Mouse (Mus musculus) T-cell, adult 66 days (primary cell): ENCODE results near the gene Gm3002. TPM values are rescaled to one million over a fixed set of nuclear protein-coding genes. Genes with fewer than 3 reads are reported as not detected.

Experiments
- total RNA-seq, 2 experiments: library from RNA; stranded (reverse); gene quantifications; 3 replicates in 1 of 2; 4 replicates in 1 of 2; pipeline ENCODE4 v1.2.4; 2023

Gm3002 gene
- not detected for total RNA-seq

DNA sequence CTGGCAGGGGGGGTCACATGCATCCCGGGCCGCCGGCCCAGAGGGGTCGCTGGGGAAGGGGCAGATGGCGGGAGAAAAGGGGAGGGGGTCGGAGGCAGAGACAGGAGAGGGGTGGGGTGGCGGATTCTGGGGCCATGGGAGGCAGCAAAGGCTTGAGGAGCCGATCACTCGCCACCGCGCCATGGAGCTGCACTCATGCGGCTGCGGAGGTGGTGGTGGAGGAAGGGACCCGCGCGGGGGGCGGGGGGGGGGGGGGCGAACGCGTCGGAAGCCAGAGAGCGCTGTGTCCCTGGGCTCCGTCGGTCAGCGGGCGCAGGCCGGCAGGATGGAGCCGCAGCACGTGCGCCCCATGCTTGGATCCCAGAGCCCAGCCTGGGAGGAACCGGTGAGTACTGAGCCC is at the start of gene Gm3002:
Gene Gm3002, plus strand, starts transcription at position 301 of the 400 bp plus-strand sequence.

DNA sequence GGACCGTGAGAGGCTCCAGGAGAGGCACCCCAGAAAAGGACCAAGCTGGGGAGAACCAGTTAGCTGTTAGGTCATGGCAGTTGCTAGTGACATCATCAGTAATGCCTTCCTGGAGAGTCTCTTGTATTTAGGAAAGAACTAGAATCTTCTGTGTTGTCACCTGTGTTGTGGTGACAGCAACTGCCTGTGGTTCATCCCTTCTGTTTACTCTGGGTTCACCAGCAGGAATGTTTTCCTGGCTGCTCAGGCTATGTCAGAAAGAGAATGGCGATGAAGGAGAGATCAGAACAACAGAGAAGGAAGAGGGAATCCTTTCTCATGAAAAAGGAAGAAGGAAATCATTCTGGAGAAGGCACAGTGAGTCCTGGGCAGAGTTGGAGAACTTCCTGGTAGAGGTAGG is 36.1 kb downstream of the Gm3002 start, which contains the start of gene Gm3033:
Gene Gm3033, plus strand, starts transcription at position 301 of the 400 bp plus-strand sequence.

DNA sequence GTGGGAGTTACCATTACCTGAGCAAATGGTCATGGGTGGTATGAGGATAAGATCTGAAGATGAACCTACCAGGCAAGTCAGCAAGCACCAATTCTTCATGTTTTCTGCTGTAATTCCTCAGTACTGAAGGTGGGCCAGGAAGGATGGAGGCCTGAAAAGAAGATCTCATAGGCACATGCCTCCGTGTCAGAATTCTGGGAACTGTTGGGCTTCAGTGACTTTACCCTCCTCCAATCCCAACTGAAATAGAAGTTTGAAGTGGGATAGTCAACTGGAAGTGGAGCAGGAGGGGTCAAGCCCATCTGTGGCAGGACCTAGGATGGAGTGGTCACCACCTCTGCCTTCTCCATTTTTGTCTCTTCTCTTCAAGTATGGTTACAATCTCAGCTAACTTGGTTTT is 74.0 kb downstream of the Gm3002 start, which contains the start of gene Gm2916:
Gene Gm2916, plus strand, starts transcription at position 301 of the 400 bp plus-strand sequence.

GRCm38 (mm10) chr14:3931456-3931855 is 121.6 kb downstream of the Gm3002 start, which contains the start of gene Gm3029:
Gene Gm3029, plus strand, starts transcription at chr14:3931756.

DNA sequence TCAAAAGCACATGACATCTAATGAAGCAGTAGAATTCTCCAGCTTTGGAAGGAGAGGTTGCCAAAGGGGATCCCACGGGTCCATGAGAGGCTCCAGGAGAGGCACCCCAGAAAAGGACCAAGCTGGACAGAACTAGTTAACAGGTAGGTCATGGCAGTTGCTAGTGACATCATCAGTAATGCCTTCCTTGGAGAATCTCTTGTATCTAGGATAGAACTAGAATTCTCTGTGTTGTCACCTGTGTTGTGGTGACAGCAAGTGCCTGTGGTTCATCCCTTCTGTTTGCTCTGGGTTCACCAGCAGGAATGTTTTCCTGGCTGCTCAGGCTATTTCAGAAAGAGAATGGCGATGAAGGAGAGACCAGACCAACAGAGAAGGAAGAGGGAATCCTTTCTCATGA is 153.4 kb downstream of the Gm3002 start, which contains the start of gene Gm3095:
Gene Gm3095, plus strand, starts transcription at position 301 of the 400 bp plus-strand sequence.

GRCm38 (mm10) chr14:3998094-3998493 is 188.2 kb downstream of the Gm3002 start, which contains the start of gene Gm3099:
Gene Gm3099, plus strand, starts transcription at chr14:3998394.

Other genes starting within 250 kb of the Gm3002 start
- gene Gm3012, start 175.6 kb upstream of the Gm3002 start, total RNA-seq, result not detected
- 1 to 10 TPM; 1.1 to 1.2 TPM for gene Gm3020, start 158.0 kb upstream of the Gm3002 start, total RNA-seq
- gene Gm3043, start 121.3 kb upstream of the Gm3002 start, total RNA-seq, result not detected
- not detected for gene Gm3033, start 36.2 kb downstream of the Gm3002 start, total RNA-seq
- gene Gm2916, start 74.1 kb downstream of the Gm3002 start, total RNA-seq, result not detected
- not detected for gene Gm3029, start 121.7 kb downstream of the Gm3002 start, total RNA-seq
- under 1 TPM in 1 of 2 experiments, not detected in 1; 0.89 TPM for gene Gm3095, start 153.5 kb downstream of the Gm3002 start, total RNA-seq
- gene Gm3099, start 188.3 kb downstream of the Gm3002 start, total RNA-seq, result not detected
- not detected for gene Gm5796, start 213.9 kb downstream of the Gm3002 start, total RNA-seq